Mouse (Mus musculus) urinary bladder, postnatal 14 days (tissue): Measurements from ENCODE around the gene Aqp11.

Source experiments
- DNase-seq: peaks from one replicate; pipeline ENCODE4 v3.0.0; 2021; ENCODE audit warnings: low spot score

Aqp11 gene

GRCm38 (mm10) chr7:97707809-97708208 is 30.3 kb downstream of the Aqp11 start:
- no peak for DNase-seq

GRCm38 (mm10) chr7:97707123-97707522 is 31.0 kb downstream of the Aqp11 start:
- DNase-seq, result no peak

GRCm38 (mm10) chr7:97701106-97701505 is 37.0 kb downstream of the Aqp11 start:
- no peak for DNase-seq

GRCm38 (mm10) chr7:97700173-97700572 is 37.9 kb downstream of the Aqp11 start:
- no peak for DNase-seq

- DNase-seq, result peak; percentile 92
Measured at GRCm38 (mm10) chr7:97696506-97697254, 41.4 kb downstream of the Aqp11 start, which contains the start of gene Clns1a. TSS of gene Clns1a (plus strand) at chr7:97696634.

GRCm38 (mm10) chr7:97696133-97696505 is 42.0 kb downstream of the Aqp11 start:
- DNase-seq, result peak; percentile 21

GRCm38 (mm10) chr7:97695441-97695840 is 42.6 kb downstream of the Aqp11 start:
- DNase-seq, result no peak

GRCm38 (mm10) chr7:97687831-97688230 is 50.3 kb downstream of the Aqp11 start:
- no peak for DNase-seq

GRCm38 (mm10) chr7:97679239-97679638 is 58.9 kb downstream of the Aqp11 start:
- no peak for DNase-seq
